Mouse (Mus musculus) skeletal muscle tissue, postnatal 0 days (tissue): Measurements from ENCODE around the gene Dop1b. TPM values are rescaled to one million over a fixed set of nuclear protein-coding genes. Genes with fewer than 3 reads are reported as not detected.

Source experiments
- polyA plus RNA-seq: library from polyadenylated mRNA; unstranded; fragments of >200 nt; fragmentation: Nextera tagmentation; extraction: Ambion mirVana; gene quantifications from 2 replicates; pipeline ENCODE4 v1.2.1, GENCODE M21; 2015

Dop1b gene
- polyA plus RNA-seq: 10.1 TPM in 2 replicates

GRCm38 (mm10) chr16:93711411-93712188 is at the start of gene Dop1b:
Dop1b (plus strand) TSS chr16:93711904.

GRCm38 (mm10) chr16:93682689-93683507 is 28.8 kb upstream of the Dop1b start, which contains the start of gene Cbr3:
Cbr3 (plus strand) TSS chr16:93683215.

GRCm38 (mm10) chr16:93831627-93832395 is 120.1 kb downstream of the Dop1b start, which contains the start of gene Morc3:
Morc3 (plus strand) TSS chr16:93832121.

Other genes with a start within 250 kb of the Dop1b start
- 3.5 and 4.9 TPM in 2 replicates for gene Setd4, start 107.8 kb upstream of the Dop1b start, polyA plus RNA-seq
- gene Cbr1, start 106.1 kb upstream of the Dop1b start, polyA plus RNA-seq: 33.8 and 45.2 TPM in 2 replicates
- gene Gm5678, start 83.8 kb upstream of the Dop1b start, polyA plus RNA-seq: not detected in 2 replicates
- 2.7 and 3.7 TPM in 2 replicates for gene Cbr3, start 28.7 kb upstream of the Dop1b start, polyA plus RNA-seq
- gene Morc3, start 120.2 kb downstream of the Dop1b start, polyA plus RNA-seq: 25.0 and 25.3 TPM in 2 replicates
- 7.6 and 10.3 TPM in 2 replicates for gene Chaf1b, start 172.0 kb downstream of the Dop1b start, polyA plus RNA-seq